Mouse (Mus musculus) retina, embryonic 14.5 days (tissue): ENCODE data around the gene Gm8677.
"Not testable (repeated sequence)": the region's sequence is repeated elsewhere in the genome, so short reads cannot be mapped to it uniquely, and the experiment has no call there.

Experiments used
- DNase-seq: peaks from one replicate; pipeline ENCODE4 v3.0.0-alpha.2; 2015; ENCODE audit warnings: low spot score

Gene Gm8677

GRCm38 (mm10) chr7:22534787-22535186 lies at the start of gene Gm8677:
Gene Gm8677 (minus strand): TSS chr7:22534887.
- DNase-seq, result not testable (repeated sequence)

GRCm38 (mm10) chr7:22565243-22565642 lies 30.6 kb upstream of the Gm8677 start, which contains the start of gene Gm4201:
Gene Gm4201 (minus strand): TSS chr7:22565343.
- not testable (repeated sequence) for DNase-seq

DNA sequence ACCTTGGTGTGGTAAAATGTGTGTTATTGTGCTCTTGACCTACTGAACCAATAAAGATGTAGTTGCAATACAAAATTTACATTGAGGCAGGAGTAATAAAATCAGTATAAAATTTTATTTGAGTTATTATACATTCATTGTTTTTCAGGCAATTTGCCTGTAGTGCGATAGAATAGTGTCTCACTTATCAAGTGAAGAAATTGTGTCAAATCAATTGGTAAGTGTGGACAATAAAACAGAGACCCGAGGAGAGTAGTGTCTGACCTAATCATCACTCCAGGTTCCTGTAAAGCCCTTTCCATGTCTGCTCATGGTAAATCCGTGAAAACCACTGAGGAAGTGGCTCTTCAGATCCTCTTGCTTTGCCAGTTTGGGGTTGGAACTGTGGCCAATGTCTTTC lies 12.0 kb downstream of the Gm8677 start, which contains the start of gene Vmn1r152:
Gene Vmn1r152 (plus strand): TSS at position 301 of the 400 bp plus-strand sequence.
- not testable (repeated sequence) for DNase-seq

DNA sequence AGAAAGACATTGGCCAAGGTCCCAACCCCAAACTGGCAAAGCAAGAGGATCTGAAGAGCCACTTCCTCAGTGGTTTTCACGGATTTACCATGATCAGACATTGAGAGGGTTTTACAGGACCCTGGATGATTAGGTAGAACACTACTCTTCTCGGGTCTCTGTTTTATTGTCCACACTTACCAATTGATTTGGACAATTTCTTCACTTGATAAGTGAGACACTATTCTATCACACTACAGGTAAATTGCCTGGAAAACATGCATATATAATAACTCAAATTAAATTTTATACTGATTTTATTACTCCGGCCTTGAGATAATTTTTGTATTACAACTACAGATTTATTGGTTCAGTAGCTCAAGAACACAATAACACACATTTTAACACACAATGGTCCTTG lies 35.1 kb downstream of the Gm8677 start, which contains the start of gene Vmn1r151:
Gene Vmn1r151 (minus strand): TSS at position 101 of the 400 bp plus-strand sequence.
- not testable (repeated sequence) for DNase-seq
